Mouse (Mus musculus) ES-E14 (cell line): Measurements from ENCODE around the gene Naa30. TPM values are rescaled to one million over a fixed set of nuclear protein-coding genes. Genes with fewer than 3 reads are reported as not detected.

Experiments
- DNase-seq: peaks from one replicate; pipeline ENCODE4 v3.0.0-alpha.2; 2013; ENCODE audit warnings: low read depth, low spot score
- H3K27ac ChIP-seq: 2 replicates; pipeline ENCODE4 v1.5.1; 2012; ENCODE audit warnings: low read depth, mild to moderate bottlenecking, low read length, moderate library complexity, mixed read lengths; ENCODE audit not compliant: poor library complexity, insufficient read depth, severe bottlenecking
- H3K36me3 ChIP-seq: 2 replicates; pipeline ENCODE4 v1.6.1; 2012; ENCODE audit warnings: mild to moderate bottlenecking, low read length, moderate library complexity, mixed read lengths; ENCODE audit not compliant: control insufficient read depth, poor library complexity, insufficient read depth, severe bottlenecking
- H3K4me1 ChIP-seq, 2 experiments: fragments of 150-350 bp in 1 of 2; sonication (generic) in 1 of 2; 2 replicates each; pipeline ENCODE4 v1.6.1; 2012; ENCODE audit warnings: low read length in 2 of 2, mild to moderate bottlenecking in 1 of 2, mixed read lengths in 1 of 2; ENCODE audit not compliant: control insufficient read depth in 2 of 2, insufficient read depth in 2 of 2, poor library complexity in 1 of 2
- H3K4me3 ChIP-seq, 2 experiments: fragments of 150-350 bp in 1 of 2; sonication (generic) in 1 of 2; 2 replicates each; pipeline ENCODE4 v1.5.1; 2012; ENCODE audit warnings: low read length in 2 of 2, low read depth in 1 of 2, mild to moderate bottlenecking in 1 of 2, mixed read lengths in 1 of 2; ENCODE audit not compliant: insufficient read depth in 1 of 2, poor library complexity in 1 of 2, severe bottlenecking in 1 of 2
- H3K9ac ChIP-seq: 2 replicates; pipeline ENCODE4 v1.6.1; 2012; ENCODE audit warnings: low read depth, mild to moderate bottlenecking, low read length, mixed read lengths; ENCODE audit not compliant: poor library complexity, insufficient read depth, severe bottlenecking
- H3K9me3 ChIP-seq: fragments of 150-350 bp; sonication (generic); 2 replicates; pipeline ENCODE4 v1.6.1; 2012; ENCODE audit warnings: low read depth, mild to moderate bottlenecking, low read length; ENCODE audit not compliant: control insufficient read depth, insufficient read depth
- CHD2 ChIP-seq: IDR thresholded peaks from 2 replicates; pipeline ENCODE4 v1.6.1; 2014; ENCODE audit warnings: mild to moderate bottlenecking, low read depth, low read length, inconsistent platforms
- HCFC1 ChIP-seq: IDR thresholded peaks from 2 replicates; pipeline ENCODE4 v1.6.1; 2012; ENCODE audit warnings: low read length, inconsistent platforms, borderline replicate concordance; ENCODE audit not compliant: insufficient read depth
- MAFK ChIP-seq: IDR thresholded peaks from 2 replicates; pipeline ENCODE4 v1.6.1; 2014; ENCODE audit warnings: mild to moderate bottlenecking, low read depth, low read length, inconsistent platforms; ENCODE audit not compliant: insufficient read depth
- ZC3H11A ChIP-seq: IDR thresholded peaks from 2 replicates; pipeline ENCODE4 v1.6.1; 2012; ENCODE audit warnings: low read depth, mild to moderate bottlenecking, inconsistent platforms, low read length, borderline replicate concordance
- ZNF384 ChIP-seq: IDR thresholded peaks from 2 replicates; pipeline ENCODE4 v1.6.1; 2012; ENCODE audit warnings: low read depth, low read length, inconsistent platforms
- in situ Hi-C, 2 experiments: fragments of 600-800 bp; cut with MboI; formaldehyde crosslinking; loops; one replicate each; pipeline ENCODE4 v1.15.1; 2025; ENCODE audit warnings: low sequenced_read_pairs in 2 of 2, inconsistent platforms in 1 of 2; ENCODE audit not compliant: unreplicated experiment in 2 of 2
- total RNA-seq: library from RNA; depleted of rRNA; stranded (reverse); fragments of 300-350 nt; gene quantifications from 2 replicates; pipeline ENCODE4 v1.2.3, GENCODE M21; 2012

Naa30 gene
- total RNA-seq, 1 experiment, result 17.2 TPM

GRCm38 (mm10) chr14:49138171-49138570 is 33.9 kb upstream of the Naa30 start:
- H3K4me1 ChIP-seq, result peaks cover 0 to 4% of the 10 kb centered on the region in 2 experiments; a peak in 3 of 4 replicates
- no peak overlapping the region for H3K4me3 ChIP-seq
- H3K36me3 ChIP-seq, result no peaks in the 10 kb centered on the region
- in situ Hi-C loops, result no loop called here
- no peak overlapping the region for H3K9ac ChIP-seq
- H3K27ac ChIP-seq, result no peak overlapping the region
- DNase-seq, result no peak
- H3K9me3 ChIP-seq, result no peaks in the 10 kb centered on the region
- TF ChIP-seq CHD2, result no peak
- TF ChIP-seq MAFK, result no peak
- TF ChIP-seq ZC3H11A, result no peak
- no peak for TF ChIP-seq HCFC1
- no peak for TF ChIP-seq ZNF384

- Histone ChIP-seq H3K36me3 (no peaks in the 10 kb centered on the region), H3K4me1 (peaks cover 1 to 6% of the 10 kb centered on the region in 2 experiments; a peak in 3 of 4 replicates), H3K4me3 (no peak overlapping the region), H3K27ac (no peak overlapping the region), H3K9ac (no peak overlapping the region), H3K9me3 (no peaks in the 10 kb centered on the region)
- in situ Hi-C loops, result no loop called here
- no peak for DNase-seq
- TF ChIP-seq CHD2, result no peak
- TF ChIP-seq HCFC1, result no peak
- no peak for TF ChIP-seq MAFK
- no peak for TF ChIP-seq ZC3H11A
- no peak for TF ChIP-seq ZNF384
These were observed 31.3 kb upstream of the Naa30 start for GRCm38 (mm10) chr14:49140756-49141155.

- TF ChIP-seq CHD2, result no peak
- peak; percentile 54 for TF ChIP-seq ZC3H11A
- no peaks in the 10 kb centered on the region for H3K9me3 ChIP-seq
- in situ Hi-C loops, result no loop called here
These were observed 18.2 kb upstream of the Naa30 start for GRCm38 (mm10) chr14:49153801-49154200.

DNA sequence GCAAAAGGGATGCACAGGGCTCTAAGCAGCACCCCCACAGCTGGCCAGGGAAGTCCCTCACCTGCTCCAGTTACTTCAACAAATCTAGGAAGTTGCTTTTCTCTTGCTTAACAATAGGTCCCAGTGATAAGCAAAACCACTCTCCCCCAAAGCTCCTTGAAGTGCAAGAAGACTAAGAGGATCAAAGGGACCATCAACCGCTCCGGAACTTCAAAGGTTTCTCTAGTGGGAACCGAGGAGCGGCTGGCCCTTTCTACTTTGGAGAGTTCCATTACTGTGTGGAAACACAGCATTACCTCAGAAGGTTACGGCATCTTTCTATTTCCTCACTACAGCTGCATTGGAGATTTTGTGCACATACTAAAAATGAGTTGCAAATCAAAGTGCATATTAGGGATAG is 16.5 kb upstream of the Naa30 start:
- in situ Hi-C loops, result no loop called here
- TF ChIP-seq CHD2 (no peak), ZNF384 (no peak), ZC3H11A (no peak), HCFC1 (no peak), MAFK (no peak)
- peak; percentile 73 for DNase-seq
- no peak overlapping the region for H3K9ac ChIP-seq
- no peaks in the 10 kb centered on the region for H3K4me1 ChIP-seq
- no peaks in the 10 kb centered on the region for H3K9me3 ChIP-seq
- no peaks in the 10 kb centered on the region for H3K36me3 ChIP-seq
- no peak overlapping the region for H3K27ac ChIP-seq
- no peak overlapping the region for H3K4me3 ChIP-seq

More at GRCm38 (mm10) chr14:49153801-49154200, 18.2 kb upstream of the Naa30 start:
- no peak overlapping the region for H3K4me3 ChIP-seq
- H3K9ac ChIP-seq, result no peak overlapping the region
- no peaks in the 10 kb centered on the region for H3K36me3 ChIP-seq
- H3K4me1 ChIP-seq, result no peaks in the 10 kb centered on the region
- no peak overlapping the region for H3K27ac ChIP-seq
- peak; percentile 71 for DNase-seq

GRCm38 (mm10) chr14:49158143-49158925 is 13.7 kb upstream of the Naa30 start:
- no peak overlapping the region for H3K27ac ChIP-seq
- H3K4me3 ChIP-seq, result no peak overlapping the region
- no peak for TF ChIP-seq MAFK
- no peak for TF ChIP-seq CHD2
- no peak for TF ChIP-seq HCFC1
- no peak for TF ChIP-seq ZC3H11A
- no peak for TF ChIP-seq ZNF384
- H3K36me3 ChIP-seq, result no peaks in the 10 kb centered on the region
- DNase-seq, result no peak
- in situ Hi-C loops, result no loop called here
- H3K4me1 ChIP-seq, result no peaks in the 10 kb centered on the region
- H3K9ac ChIP-seq, result no peak overlapping the region
- no peaks in the 10 kb centered on the region for H3K9me3 ChIP-seq
